In genomic region chr6:53968550-53968949, GRCm38 (mm10) we compare ENCODE assay signal across 14 mouse cellular contexts. TPM values are rescaled to one million over a fixed set of nuclear protein-coding genes. Genes with fewer than 3 reads are reported as not detected.
DNase-seq lines count a peak whose midpoint lies in the region; ATAC-seq and TF ChIP-seq lines count a peak whose summit lies in the region.
"Had no signal": no experiment of that assay in that cellular context is flagged by ENCODE, and none has a peak within 500 bp of the region (broad histone marks: within the 10 kb centered on the region; RNA-seq: fewer than 3 reads in every experiment).

No protein-coding gene starts in this region.

- no peaks in the 10 kb centered on the region for H3K27me3 ChIP-seq in hindbrain, postnatal 0 days (ENCODE audit: insufficient read depth, low read length)
- no peaks in the 10 kb centered on the region for H3K27me3 ChIP-seq in hindbrain, embryonic 16.5 days (replicated peaks; ENCODE audit: control insufficient read depth, insufficient read depth, low read length)
- no peaks in the 10 kb centered on the region for H3K27me3 ChIP-seq in CH12.LX (replicated peaks)
- H3K27me3 ChIP-seq: neural tube, embryonic 12.5 days had no signal

- ATAC-seq in hindbrain, postnatal 0 days, result no peak
- no peak for ATAC-seq in hindbrain, embryonic 16.5 days

- no peak overlapping the region for H3K27ac ChIP-seq in hindbrain, postnatal 0 days
- no peak overlapping the region for H3K27ac ChIP-seq in hindbrain, embryonic 16.5 days (ENCODE audit: low read depth, low read length)
- no peak overlapping the region for H3K27ac ChIP-seq in CH12.LX (ENCODE audit: insufficient read depth, low read depth)
- H3K27ac ChIP-seq: hindbrain, embryonic 14.5 days; neural tube, embryonic 12.5 days had no signal

- no peak for TF ChIP-seq EP300 in CH12.LX (IDR thresholded peaks at IDR 0.05; ENCODE audit: low read length)

- TF ChIP-seq CTCF in hindbrain, postnatal 0 days (IDR thresholded peaks at IDR 0.05; ENCODE audit: low read depth), result peak; percentile 45; the same call in 1 of the 2 replicates
- TF ChIP-seq CTCF in CH12.LX (conservative IDR thresholded peaks at IDR 0.05 in 1 of 2, IDR thresholded peaks at IDR 0.05 in 1 of 2; ENCODE audit: low read depth in 2 of 2, low read length in 2 of 2), result peak in 1 of 2 experiments; percentile 50; a peak in 2 of 4 replicates

- no peak for TF ChIP-seq POLR2A in CH12.LX (IDR thresholded peaks at IDR 0.05; ENCODE audit: low read depth, low read length)

- H3K79me2 ChIP-seq in CH12.LX (replicated peaks; ENCODE audit: control insufficient read depth, extremely low read depth, insufficient read depth, poor library complexity, severe bottlenecking), result no peaks in the 10 kb centered on the region

- WGBS in hindbrain, postnatal 0 days, result 87% methylated on average over 6 of the region's 6 CpGs
- 84% methylated on average over 6 of the region's 6 CpGs for WGBS in hindbrain, embryonic 16.5 days

- in situ Hi-C loops in CH12.LX (cut with MboI; ENCODE audit: low pct_ligation_motif_present, low pct_unique_long_range_greater_than_20kb, low sequenced_read_pairs), result loop anchor here (10.0 kb wide), 1 partner anchor 256 kb away; no protein-coding TSS in a partner anchor

- no peaks in the 10 kb centered on the region for H3K9me3 ChIP-seq in hindbrain, postnatal 0 days (ENCODE audit: low read length)
- no peaks in the 10 kb centered on the region for H3K9me3 ChIP-seq in hindbrain, embryonic 16.5 days (ENCODE audit: control insufficient read depth, low read length)
- no peaks in the 10 kb centered on the region for H3K9me3 ChIP-seq in CH12.LX (replicated peaks; ENCODE audit: low read length)
- H3K9me3 ChIP-seq: neural tube, embryonic 12.5 days had no signal

- no peak overlapping the region for H3K4me3 ChIP-seq in hindbrain, postnatal 0 days (ENCODE audit: low read length)
- H3K4me3 ChIP-seq in hindbrain, embryonic 16.5 days (ENCODE audit: low read length), result no peak overlapping the region
- H3K4me3 ChIP-seq in CH12.LX (replicated peaks in 1 of 3; ENCODE audit: low read depth in 2 of 3, low read length in 2 of 3, poor library complexity in 1 of 3), result no peak overlapping the region
- H3K4me3 ChIP-seq: neural tube, embryonic 12.5 days had no signal

- H3K36me3 ChIP-seq in hindbrain, postnatal 0 days (ENCODE audit: insufficient read depth, low read length), result no peaks in the 10 kb centered on the region
- no peaks in the 10 kb centered on the region for H3K36me3 ChIP-seq in hindbrain, embryonic 16.5 days (ENCODE audit: control insufficient read depth, insufficient read depth, low read length)
- no peaks in the 10 kb centered on the region for H3K36me3 ChIP-seq in CH12.LX (replicated peaks in 1 of 2; ENCODE audit: control insufficient read depth in 1 of 2, insufficient read depth in 1 of 2, low read length in 1 of 2)
- H3K36me3 ChIP-seq: neural tube, embryonic 12.5 days had no signal

- H3K9ac ChIP-seq in hindbrain, postnatal 0 days (replicated peaks; ENCODE audit: low read length), result no peak overlapping the region
- no peak overlapping the region for H3K9ac ChIP-seq in hindbrain, embryonic 16.5 days (ENCODE audit: low read depth, low read length)
- H3K9ac ChIP-seq in CH12.LX (ENCODE audit: insufficient read depth, low read depth), result no peak overlapping the region
- H3K9ac ChIP-seq: hindbrain, embryonic 14.5 days; neural tube, embryonic 12.5 days had no signal

- no peak overlapping the region for H3K4me2 ChIP-seq in hindbrain, postnatal 0 days (ENCODE audit: low read depth, low read length)
- H3K4me2 ChIP-seq in hindbrain, embryonic 16.5 days (ENCODE audit: low read length), result no peak overlapping the region
- H3K4me2 ChIP-seq in CH12.LX (ENCODE audit: insufficient read depth, low read depth, poor library complexity, severe bottlenecking), result no peak overlapping the region
- H3K4me2 ChIP-seq: hindbrain, embryonic 14.5 days; neural tube, embryonic 12.5 days had no signal

- dilution Hi-C loops in CH12.LX (cut with MboI; ENCODE audit: extremely low pct_ligation_motif_present, extremely low pct_unique_long_range_greater_than_20kb, low sequenced_read_pairs), result no loop called here

- peak; percentile 20 for DNase-seq in hindbrain, postnatal 0 days (ENCODE audit: low spot score)
- DNase-seq in CH12.LX (ENCODE audit: extremely low read depth), result no peak
- peak; percentile 17 for DNase-seq in R1 (ENCODE audit: low read depth, low spot score)
- DNase-seq in cerebellum, postnatal 36 days, result peak; percentile 29 to 42
- DNase-seq in right cerebral cortex, postnatal 25 days, result no peak
- no peak for DNase-seq in layer of hippocampus, adult 8-10 months (ENCODE audit: low spot score in 2 of 2)
- no peak for DNase-seq in T-cell, adult 2 months (ENCODE audit: low spot score)
- DNase-seq: adrenal gland, postnatal 10 days; right cerebral cortex, postnatal 4 days; thymus, postnatal 4 days had no signal

- H3K4me1 ChIP-seq in hindbrain, postnatal 0 days (ENCODE audit: insufficient read depth, low read length), result peaks cover 17% of the 10 kb centered on the region; the same call in 1 of the 2 replicates
- H3K4me1 ChIP-seq in hindbrain, embryonic 16.5 days (ENCODE audit: control insufficient read depth, insufficient read depth, low read depth, low read length), result peaks cover 7% of the 10 kb centered on the region; the same call in 1 of the 2 replicates
- H3K4me1 ChIP-seq in CH12.LX (ENCODE audit: control insufficient read depth in 1 of 2, insufficient read depth in 2 of 2), result peaks cover 0 to 26% of the 10 kb centered on the region in 2 experiments; a peak in 2 of 4 replicates

- TF ChIP-seq RAD21 in CH12.LX (IDR thresholded peaks at IDR 0.05; ENCODE audit: low read depth, low read length), result peak; percentile 30

TF ChIP-seq in CH12.LX, 34 proteins besides CTCF, POLR2A, EP300 and RAD21:
- TF ChIP-seq SMC3 (IDR thresholded peaks at IDR 0.05; ENCODE audit: low read depth, low read length), result peak; percentile 33
- no peak for TF ChIP-seq E2F4 (IDR thresholded peaks at IDR 0.05; ENCODE audit: insufficient replicate concordance, low read depth, low read length)

RNA-seq across cellular contexts. Expression of gene Cpvl, which starts 9.9 kb away (rescaled TPM):
- not detected in 2 replicates for total RNA-seq in hindbrain, postnatal 0 days (2014; rRNA removed)
- polyA plus RNA-seq in hindbrain, postnatal 0 days (2015; fragmentation: Nextera tagmentation; extraction: Ambion mirVana), result 0.15 and 0.19 TPM in 2 replicates
- polyA plus RNA-seq in hindbrain, embryonic 16.5 days (2015; fragmentation: Nextera tagmentation; extraction: Ambion mirVana), result 0.24 TPM in 1 of 2 replicates, not detected in the other
- total RNA-seq in CH12.LX (2012; rRNA removed) (not detected in 2 replicates), CH12.LX (2014; rRNA removed) (not detected in 2 replicates)
- 0.22 TPM in 1 of 2 replicates, not detected in the other for polyA plus RNA-seq in CH12.LX (2012; ENCODE audit: insufficient read length, low read depth)
- not detected for total RNA-seq in layer of hippocampus, adult 8-10 months (2022)
- total RNA-seq: adrenal gland, postnatal 10 days had no signal
- polyA plus RNA-seq: embryonic facial prominence, embryonic 14.5 days; hindbrain, embryonic 14.5 days; neural tube, embryonic 12.5 days had no signal

Comparison
In these comparisons a context has a peak if more than half of its experiments do, and no peak if none do; other contexts are left out.
1. DNase-seq: peak in hindbrain, postnatal 0 days (single experiment), R1 (single experiment) and cerebellum, postnatal 36 days (2 of 2); none in CH12.LX (single experiment), right cerebral cortex, postnatal 25 days (single experiment), layer of hippocampus, adult 8-10 months (0 of 2) and T-cell, adult 2 months (single experiment).